8 mouse cellular contexts compared by ENCODE assay signal in the genomic region with DNA sequence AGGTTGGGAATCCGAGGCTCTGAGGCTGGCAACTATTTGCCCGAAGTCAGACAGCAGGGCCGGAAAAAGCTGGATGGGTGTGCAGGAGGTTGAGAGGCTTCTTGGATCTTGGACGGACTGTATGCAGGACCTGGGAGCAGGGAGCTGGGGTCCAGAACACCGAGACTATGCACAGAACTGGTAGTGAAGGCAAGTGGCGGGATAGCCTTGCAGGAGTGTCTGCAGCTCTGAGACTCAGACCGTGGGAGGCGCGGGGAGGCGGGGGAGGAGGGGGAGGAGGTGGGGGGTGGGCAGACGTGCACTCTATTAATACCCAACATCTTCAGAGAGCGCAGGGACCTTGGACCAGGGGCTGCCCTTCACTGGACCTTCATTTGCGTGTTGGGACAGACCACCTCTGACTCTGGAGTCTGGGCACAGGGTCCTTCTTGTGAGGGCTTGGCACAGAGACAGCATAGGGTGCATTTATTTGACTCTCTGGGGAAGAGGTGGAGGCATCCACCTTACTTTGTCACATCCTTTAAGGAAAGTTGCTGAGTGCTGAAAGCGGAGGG. TPM values are rescaled to one million over a fixed set of nuclear protein-coding genes. Genes with fewer than 3 reads are reported as not detected.
DNase-seq lines count a peak whose midpoint lies in the region; ATAC-seq and TF ChIP-seq lines count a peak whose summit lies in the region.

No protein-coding gene starts in this region.

- ATAC-seq in heart, embryonic 16.5 days (replicated peaks; ENCODE audit: extremely low read depth, insufficient read depth, low FRiP score): no peak
- ATAC-seq in hindbrain, embryonic 12.5 days (ENCODE audit: low FRiP score): no peak
- ATAC-seq in midbrain, embryonic 11.5 days (ENCODE audit: low FRiP score): no peak
- no peak for ATAC-seq in granulocyte monocyte progenitor cell, adult 5-6 weeks (replicated peaks; ENCODE audit: poor library complexity, severe bottlenecking)

- H3K9me3 ChIP-seq in heart, embryonic 16.5 days (replicated peaks; ENCODE audit: control insufficient read depth, low read length): no peaks in the 10 kb centered on the region
- H3K9me3 ChIP-seq in hindbrain, embryonic 12.5 days (replicated peaks): no peaks in the 10 kb centered on the region
- no peaks in the 10 kb centered on the region for H3K9me3 ChIP-seq in midbrain, embryonic 11.5 days (ENCODE audit: control insufficient read depth, low read length)

- H3K36me3 ChIP-seq in heart, embryonic 16.5 days (ENCODE audit: control insufficient read depth, insufficient read depth): no peaks in the 10 kb centered on the region
- no peaks in the 10 kb centered on the region for H3K36me3 ChIP-seq in hindbrain, embryonic 12.5 days
- no peaks in the 10 kb centered on the region for H3K36me3 ChIP-seq in midbrain, embryonic 11.5 days (ENCODE audit: control insufficient read depth, insufficient read depth, low read length)

- no peak for TF ChIP-seq POLR2A in bone marrow, adult 2 months (IDR thresholded peaks at IDR 0.05; ENCODE audit: borderline replicate concordance, control insufficient read depth, low read depth, low read length)

- WGBS in heart, embryonic 16.5 days: 7% methylated on average over 13 of the region's 14 CpGs
- WGBS in bone marrow, adult 2 months: 22% methylated on average over 14 of the region's 14 CpGs
- WGBS in hindbrain, embryonic 12.5 days: 31% methylated on average over 9 of the region's 14 CpGs
- 27% methylated on average over 10 of the region's 14 CpGs for WGBS in midbrain, embryonic 11.5 days

- DNase-seq in heart, postnatal 4 days: no peak
- DNase-seq in midbrain, embryonic 11.5 days (ENCODE audit: low spot score, missing footprints): no peak
- DNase-seq in retina, embryonic 14.5 days (ENCODE audit: low spot score): no peak
- DNase-seq in layer of hippocampus, postnatal 25 days (ENCODE audit: extremely low spot score in 1 of 2, low spot score in 1 of 2): no peak

- TF ChIP-seq CTCF in bone marrow, adult 2 months (IDR thresholded peaks at IDR 0.05; ENCODE audit: control insufficient read depth, insufficient read depth, low read length): no peak

- H3K4me1 ChIP-seq in heart, embryonic 16.5 days (ENCODE audit: control insufficient read depth, insufficient read depth, low read length): peaks cover 4% of the 10 kb centered on the region
- no peaks in the 10 kb centered on the region; the same call in none of the 2 replicates for H3K4me1 ChIP-seq in bone marrow, adult 2 months (ENCODE audit: control insufficient read depth, insufficient read depth, low read length)
- peaks cover 6% of the 10 kb centered on the region for H3K4me1 ChIP-seq in hindbrain, embryonic 12.5 days
- 0 out of 2 replicates have a peak, but pooled peaks cover 3% of the 10 kb centered on the region for H3K4me1 ChIP-seq in midbrain, embryonic 11.5 days (ENCODE audit: control insufficient read depth, insufficient read depth, low read length)

- H3K4me3 ChIP-seq in heart, embryonic 16.5 days (ENCODE audit: low read length): peak overlapping the region; percentile 39
- H3K4me3 ChIP-seq in bone marrow, adult 2 months (replicated peaks; ENCODE audit: control insufficient read depth, low read depth, low read length): peak overlapping the region; percentile 60
- H3K4me3 ChIP-seq in hindbrain, embryonic 12.5 days: no peak overlapping the region
- H3K4me3 ChIP-seq in midbrain, embryonic 11.5 days (ENCODE audit: low read depth, low read length): 0 out of 2 replicates have a peak overlapping the region, but pooled peaks have one; percentile 4

- no peak overlapping the region for H3K27ac ChIP-seq in heart, embryonic 16.5 days (ENCODE audit: low read length)
- no peak overlapping the region for H3K27ac ChIP-seq in bone marrow, adult 2 months (ENCODE audit: control insufficient read depth, insufficient read depth, low read depth, low read length, poor library complexity)
- H3K27ac ChIP-seq in hindbrain, embryonic 12.5 days: no peak overlapping the region
- no peak overlapping the region for H3K27ac ChIP-seq in midbrain, embryonic 11.5 days (ENCODE audit: low read depth, low read length)

- H3K27me3 ChIP-seq in heart, embryonic 16.5 days (ENCODE audit: control insufficient read depth, insufficient read depth, low read length): peaks cover 10% of the 10 kb centered on the region; the same call in 1 of the 2 replicates
- H3K27me3 ChIP-seq in hindbrain, embryonic 12.5 days: peaks cover 8% of the 10 kb centered on the region; the same call in 1 of the 2 replicates
- H3K27me3 ChIP-seq in midbrain, embryonic 11.5 days (ENCODE audit: control insufficient read depth, insufficient read depth, low read length): no peaks in the 10 kb centered on the region

- peak overlapping the region; percentile 68 for H3K4me2 ChIP-seq in heart, embryonic 16.5 days (ENCODE audit: low read depth, low read length)
- H3K4me2 ChIP-seq in hindbrain, embryonic 12.5 days (replicated peaks): peak overlapping the region; percentile 42
- H3K4me2 ChIP-seq in midbrain, embryonic 11.5 days: peak overlapping the region; percentile 39

- peak overlapping the region; percentile 45; the same call in 1 of the 2 replicates for H3K9ac ChIP-seq in heart, embryonic 16.5 days (ENCODE audit: low read length)
- no peak overlapping the region for H3K9ac ChIP-seq in hindbrain, embryonic 12.5 days
- H3K9ac ChIP-seq in midbrain, embryonic 11.5 days (ENCODE audit: low read length): peak overlapping the region; percentile 33

RNA-seq across cellular contexts. Expression of a gene that starts 10.1 kb away (rescaled TPM):
- 1.7 and 2.7 TPM in 2 replicates for polyA plus RNA-seq in heart, embryonic 16.5 days (2015; fragmentation: Nextera tagmentation; extraction: Ambion mirVana)
- under 1 TPM; 0.07 to 0.19 TPM for total RNA-seq in heart, postnatal 4 days (2021)
- 4.0 and 11.8 TPM in 2 replicates for polyA plus RNA-seq in bone marrow, adult 2 months (2011; ENCODE audit: insufficient read depth, insufficient read length, low replicate concordance, missing spikeins)
- polyA plus RNA-seq in hindbrain, embryonic 12.5 days (2016; fragmentation: Nextera tagmentation; extraction: Ambion mirVana): 0.35 and 0.37 TPM in 2 replicates
- polyA plus RNA-seq in midbrain, embryonic 11.5 days (2014; fragmentation: Nextera tagmentation; extraction: Ambion mirVana): 0.14 and 0.34 TPM in 2 replicates
- 2.3 TPM in 1 of 2 replicates, not detected in the other for total RNA-seq in granulocyte monocyte progenitor cell, adult 5-6 weeks (2014; fragmentation: Nextera tagmentation)
- 0.09 and 0.52 TPM in 2 replicates for total RNA-seq in granulocyte monocyte progenitor cell, adult 5-6 weeks (2017)
- not detected for total RNA-seq in layer of hippocampus, postnatal 25 days (2021)

RNA-seq across cellular contexts. Expression of a gene that starts 42.8 kb away (rescaled TPM):
- 3.2 and 3.3 TPM in 2 replicates for polyA plus RNA-seq in heart, embryonic 16.5 days (2015; fragmentation: Nextera tagmentation; extraction: Ambion mirVana)
- total RNA-seq in heart, postnatal 4 days (2021): 1 to 10 TPM; 1.1 to 1.4 TPM
- polyA plus RNA-seq in bone marrow, adult 2 months (2011; ENCODE audit: insufficient read depth, insufficient read length, low replicate concordance, missing spikeins): 0.85 TPM in 1 of 2 replicates, not detected in the other
- polyA plus RNA-seq in hindbrain, embryonic 12.5 days (2016; fragmentation: Nextera tagmentation; extraction: Ambion mirVana): 34.1 TPM in 2 replicates
- 24.5 and 25.0 TPM in 2 replicates for polyA plus RNA-seq in midbrain, embryonic 11.5 days (2014; fragmentation: Nextera tagmentation; extraction: Ambion mirVana)
- not detected in 2 replicates for total RNA-seq in granulocyte monocyte progenitor cell, adult 5-6 weeks (2014; fragmentation: Nextera tagmentation)
- total RNA-seq in granulocyte monocyte progenitor cell, adult 5-6 weeks (2017): not detected in 2 replicates
- total RNA-seq in layer of hippocampus, postnatal 25 days (2021): 10 to 100 TPM; 30.9 to 32.0 TPM

RNA-seq across cellular contexts. Expression of a gene that starts 52.9 kb away (rescaled TPM):
- 14.0 and 17.5 TPM in 2 replicates for polyA plus RNA-seq in heart, embryonic 16.5 days (2015; fragmentation: Nextera tagmentation; extraction: Ambion mirVana)
- total RNA-seq in heart, postnatal 4 days (2021): 10 to 100 TPM; 22.4 to 22.6 TPM
- polyA plus RNA-seq in bone marrow, adult 2 months (2011; ENCODE audit: insufficient read depth, insufficient read length, low replicate concordance, missing spikeins): 4.2 and 4.3 TPM in 2 replicates
- 22.2 and 27.6 TPM in 2 replicates for polyA plus RNA-seq in hindbrain, embryonic 12.5 days (2016; fragmentation: Nextera tagmentation; extraction: Ambion mirVana)
- polyA plus RNA-seq in midbrain, embryonic 11.5 days (2014; fragmentation: Nextera tagmentation; extraction: Ambion mirVana): 23.8 and 27.3 TPM in 2 replicates
- total RNA-seq in granulocyte monocyte progenitor cell, adult 5-6 weeks (2014; fragmentation: Nextera tagmentation): 4.9 and 7.5 TPM in 2 replicates
- 3.1 and 7.5 TPM in 2 replicates for total RNA-seq in granulocyte monocyte progenitor cell, adult 5-6 weeks (2017)
- total RNA-seq in layer of hippocampus, postnatal 25 days (2021): 10 to 100 TPM; 57.1 to 58.3 TPM

RNA-seq across cellular contexts. Expression of a gene that starts 55.2 kb away (rescaled TPM):
- 30.8 and 32.6 TPM in 2 replicates for polyA plus RNA-seq in heart, embryonic 16.5 days (2015; fragmentation: Nextera tagmentation; extraction: Ambion mirVana)
- total RNA-seq in heart, postnatal 4 days (2021): 10 to 100 TPM; 40.5 to 42.2 TPM
- 3.0 and 6.3 TPM in 2 replicates for polyA plus RNA-seq in bone marrow, adult 2 months (2011; ENCODE audit: insufficient read depth, insufficient read length, low replicate concordance, missing spikeins)
- polyA plus RNA-seq in hindbrain, embryonic 12.5 days (2016; fragmentation: Nextera tagmentation; extraction: Ambion mirVana): 51.4 and 55.5 TPM in 2 replicates
- polyA plus RNA-seq in midbrain, embryonic 11.5 days (2014; fragmentation: Nextera tagmentation; extraction: Ambion mirVana): 41.2 and 43.4 TPM in 2 replicates
- total RNA-seq in granulocyte monocyte progenitor cell, adult 5-6 weeks (2014; fragmentation: Nextera tagmentation): 14.3 and 17.9 TPM in 2 replicates
- 15.2 and 19.6 TPM in 2 replicates for total RNA-seq in granulocyte monocyte progenitor cell, adult 5-6 weeks (2017)
- total RNA-seq in layer of hippocampus, postnatal 25 days (2021): 10 to 100 TPM; 97.5 to 98.9 TPM
